Mouse (Mus musculus) cerebellum, adult 11 months (tissue): ENCODE results near the gene Ccr10.
"Not testable (repeated sequence)": the region's sequence is repeated elsewhere in the genome, so short reads cannot be mapped to it uniquely, and the experiment has no call there.

Source experiments
- DNase-seq: peaks from one replicate; pipeline ENCODE4 v3.0.0; 2022

The Ccr10 gene

DNA sequence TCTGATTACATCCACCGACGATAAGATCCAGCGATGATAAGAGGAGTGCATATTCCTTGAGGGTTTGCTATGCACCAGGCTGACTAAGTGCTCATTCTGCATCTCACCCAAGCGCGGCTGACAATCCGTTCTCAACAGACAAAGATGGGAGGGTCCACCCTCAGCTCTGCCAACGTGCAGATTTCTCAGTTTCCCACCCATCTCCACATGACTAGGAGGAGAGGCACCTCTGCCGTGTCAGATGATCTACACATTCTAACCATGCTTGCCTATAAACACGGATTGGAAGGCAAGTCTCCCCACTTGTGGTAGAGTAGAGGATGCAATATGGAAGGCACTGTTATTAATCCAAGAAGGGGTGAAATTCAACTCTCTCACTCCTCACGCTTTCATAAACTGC lies 26.5 kb downstream of the Ccr10 start:
- no peak for DNase-seq

DNA sequence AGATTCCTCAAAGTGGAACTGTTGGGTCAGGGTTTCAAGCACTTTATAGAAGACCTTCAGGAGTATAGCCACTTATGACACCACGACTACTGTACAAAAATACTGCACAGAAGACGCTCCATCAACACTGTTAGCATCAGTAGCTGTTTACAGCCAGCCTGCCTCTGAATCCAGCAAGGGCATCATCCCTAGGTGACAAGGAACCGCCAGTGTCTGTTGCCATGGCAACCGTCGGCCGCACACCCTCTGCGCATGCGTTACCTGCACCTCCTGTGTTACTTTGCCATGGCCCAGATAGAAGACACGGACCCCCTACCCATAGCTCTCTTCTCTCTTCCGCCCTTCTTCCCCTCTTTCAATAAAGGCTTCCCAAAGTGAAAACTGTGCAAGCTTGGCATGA lies 28.9 kb downstream of the Ccr10 start:
- DNase-seq = no peak

DNA sequence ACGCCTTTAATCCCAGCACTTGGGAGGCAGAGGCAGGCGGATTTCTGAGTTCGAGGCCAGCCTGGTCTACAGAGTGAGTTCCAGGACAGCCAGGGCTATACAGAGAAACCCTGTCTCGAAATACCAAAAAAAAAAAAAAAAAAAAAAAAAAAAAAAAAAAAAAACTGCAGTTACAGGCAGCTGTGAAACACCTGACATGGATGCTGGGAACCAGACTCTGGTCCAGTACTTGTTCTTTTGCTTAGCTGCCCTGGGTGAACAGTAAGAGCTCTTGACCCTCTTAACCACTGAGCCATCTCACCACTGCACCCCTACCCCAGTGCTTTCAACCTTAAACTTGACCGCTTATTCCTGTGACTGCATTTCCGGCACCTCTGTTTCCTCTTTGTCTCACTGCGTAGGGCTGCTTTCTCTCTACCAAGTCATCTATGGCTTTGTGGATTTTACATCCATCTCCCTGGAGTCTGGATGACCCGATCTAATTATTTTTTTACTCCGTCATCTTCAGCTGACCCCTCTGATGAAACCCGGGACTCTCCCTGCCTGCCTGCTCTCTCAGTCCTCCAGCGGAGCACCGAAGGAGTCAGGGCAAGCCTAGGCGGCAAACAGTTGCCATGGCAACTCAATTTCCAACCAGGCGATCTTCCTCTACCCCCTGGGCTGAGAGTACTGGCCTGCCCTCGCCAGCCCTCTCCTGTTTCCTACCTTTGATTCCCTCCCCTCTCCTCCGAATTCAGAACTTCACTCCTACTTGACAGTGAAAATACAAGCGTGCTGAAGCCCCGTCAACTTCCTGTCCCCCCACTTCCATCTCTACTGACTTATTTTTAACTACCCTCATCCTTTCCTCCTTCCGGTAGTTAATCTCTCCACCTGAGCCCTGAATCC lies 31.7 kb downstream of the Ccr10 start:
- no peak for DNase-seq

- DNase-seq = no peak
These were observed 32.9 kb downstream of the Ccr10 start for GRCm38 (mm10) chr11:101142215-101142967.

DNA sequence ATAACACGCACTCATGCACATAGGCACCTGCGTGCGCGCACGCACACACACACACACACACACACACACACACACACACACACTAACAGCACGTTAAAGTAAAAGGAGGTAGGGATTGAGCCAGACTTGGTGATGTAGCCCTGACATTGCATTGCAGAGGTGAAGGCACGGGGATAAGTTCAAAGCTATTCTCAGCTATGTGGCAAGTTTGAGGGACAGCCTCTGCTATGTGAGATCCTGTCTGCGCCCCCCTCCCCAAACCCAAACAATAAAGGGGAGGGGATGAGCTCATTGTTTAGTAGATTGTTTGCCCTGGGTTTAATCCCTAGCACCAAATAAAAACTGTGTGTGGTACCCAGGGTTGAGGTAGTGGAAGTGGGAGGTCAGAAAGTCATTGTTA lies 34.2 kb downstream of the Ccr10 start:
- no peak for DNase-seq

GRCm38 (mm10) chr11:101140164-101140819 lies 35.0 kb downstream of the Ccr10 start:
- DNase-seq = no peak

- DNase-seq = no peak
These were observed 36.6 kb downstream of the Ccr10 start for GRCm38 (mm10) chr11:101138536-101139181.

DNA sequence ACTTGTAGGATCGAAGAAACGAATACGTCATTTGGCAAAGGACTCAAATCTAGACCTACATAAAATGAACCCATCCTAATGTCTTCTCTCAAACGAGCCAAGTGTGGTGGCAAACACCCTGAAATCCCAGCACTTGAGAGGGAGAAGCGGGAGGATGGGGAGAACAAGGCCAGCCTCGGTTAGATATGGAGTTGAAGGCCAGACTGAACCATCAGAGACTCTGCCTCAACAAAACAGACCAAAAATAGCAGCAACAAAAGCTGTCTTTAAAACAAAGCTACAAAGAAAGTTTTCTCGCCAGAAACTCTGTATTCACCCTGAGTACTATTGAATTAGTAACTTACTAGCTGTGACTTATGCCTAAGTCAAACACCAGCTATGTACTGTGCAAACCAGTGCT lies 38.2 kb downstream of the Ccr10 start:
- DNase-seq = no peak

DNA sequence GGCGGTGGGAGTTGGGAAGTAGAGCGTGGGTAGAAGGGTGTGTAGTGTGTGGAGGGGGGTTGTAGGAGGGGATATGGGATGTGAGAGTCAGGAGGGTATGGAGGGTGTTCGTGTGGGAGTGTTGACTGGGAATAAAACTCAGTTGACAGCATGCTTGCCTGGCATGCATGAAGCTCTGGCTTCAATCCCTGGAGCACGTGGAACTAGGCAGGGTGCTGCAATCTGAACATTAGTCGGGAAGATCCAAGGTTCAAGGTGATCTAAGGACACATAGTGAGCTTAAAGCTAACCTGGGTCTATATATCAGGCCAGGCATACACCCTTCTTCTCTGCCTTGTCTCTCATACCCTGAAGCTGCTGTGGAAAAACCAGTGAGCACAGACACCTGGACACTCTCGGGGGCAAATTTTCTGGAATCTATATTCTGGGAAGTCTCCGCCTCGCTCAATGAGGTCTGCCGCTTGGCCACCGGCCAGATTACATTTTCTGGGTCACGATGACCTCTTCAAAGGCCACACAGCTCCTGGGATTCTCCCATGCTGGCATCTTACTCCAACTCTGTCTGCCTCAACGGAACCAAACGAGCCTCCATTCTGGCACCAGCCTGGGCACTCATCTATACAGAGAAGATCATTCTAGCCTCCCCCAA lies 40.9 kb downstream of the Ccr10 start:
- no peak for DNase-seq

DNA sequence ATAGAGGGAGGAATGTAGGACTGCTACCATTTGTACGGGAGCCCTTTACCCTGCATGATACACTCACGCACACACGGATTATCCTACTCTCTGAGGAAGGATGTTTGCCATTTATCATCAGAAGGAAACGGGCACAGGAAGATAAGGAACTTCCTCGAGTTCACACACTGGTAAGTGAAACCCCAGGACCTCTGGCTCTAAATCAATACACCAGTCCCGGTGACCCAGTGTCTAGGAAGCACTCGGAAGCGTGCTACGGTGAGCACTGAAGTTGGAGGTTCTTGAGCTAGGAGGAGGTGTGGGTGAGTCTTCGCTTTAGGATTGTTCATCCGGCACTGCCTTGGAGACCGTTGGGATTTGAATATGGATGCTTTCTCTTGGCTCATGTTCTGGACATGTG lies 42.2 kb downstream of the Ccr10 start:
- no peak for DNase-seq

GRCm38 (mm10) chr11:101131701-101132100 lies 43.5 kb downstream of the Ccr10 start:
- DNase-seq = no peak

DNA sequence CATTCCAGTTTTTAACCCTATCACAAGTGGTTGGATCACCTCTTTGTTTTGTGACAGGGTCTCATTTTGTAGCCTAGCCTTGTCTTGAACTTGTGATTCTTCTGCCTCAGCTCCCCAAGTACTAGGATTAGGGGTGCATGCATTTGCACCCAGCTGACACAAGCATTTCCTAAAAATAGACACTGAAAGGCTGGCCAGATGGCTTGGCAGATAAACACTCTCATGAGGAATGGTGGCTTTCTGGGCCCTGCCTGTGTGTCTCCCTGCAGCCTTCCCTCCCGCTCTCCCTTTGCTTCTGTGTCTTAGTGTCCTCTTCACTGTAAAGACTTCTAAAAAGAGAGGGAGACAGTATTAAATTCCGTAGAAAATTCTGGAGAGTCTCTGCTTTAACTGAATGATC lies 44.1 kb downstream of the Ccr10 start:
- peak; percentile 55 for DNase-seq

GRCm38 (mm10) chr11:101130056-101130756 lies 45.0 kb downstream of the Ccr10 start:
- no peak for DNase-seq

- DNase-seq = peak; percentile 76
These were observed 46.2 kb downstream of the Ccr10 start for GRCm38 (mm10) chr11:101128996-101129577.

DNA sequence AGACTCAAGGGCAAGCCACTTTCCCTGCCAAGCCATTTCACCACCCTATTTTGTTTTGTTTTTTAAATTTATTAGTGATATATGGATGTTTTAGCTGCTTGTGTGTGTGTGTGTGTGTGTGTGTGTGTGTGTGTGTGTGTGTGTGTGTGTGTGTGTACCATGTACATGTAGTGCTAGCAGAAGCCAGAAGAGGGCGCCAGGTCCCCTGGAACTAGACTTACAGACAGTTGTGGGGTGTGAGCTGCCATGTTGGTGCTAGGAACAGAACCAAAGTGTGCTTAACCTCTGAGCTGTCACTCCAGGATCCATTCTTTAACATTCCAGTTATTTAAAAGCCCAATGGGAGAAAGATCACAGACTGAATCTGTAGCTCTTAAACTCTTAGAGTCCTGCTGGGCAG lies 48.2 kb downstream of the Ccr10 start:
- no peak for DNase-seq

GRCm38 (mm10) chr11:101125008-101125407 lies 50.2 kb downstream of the Ccr10 start:
- not testable (repeated sequence) for DNase-seq

DNA sequence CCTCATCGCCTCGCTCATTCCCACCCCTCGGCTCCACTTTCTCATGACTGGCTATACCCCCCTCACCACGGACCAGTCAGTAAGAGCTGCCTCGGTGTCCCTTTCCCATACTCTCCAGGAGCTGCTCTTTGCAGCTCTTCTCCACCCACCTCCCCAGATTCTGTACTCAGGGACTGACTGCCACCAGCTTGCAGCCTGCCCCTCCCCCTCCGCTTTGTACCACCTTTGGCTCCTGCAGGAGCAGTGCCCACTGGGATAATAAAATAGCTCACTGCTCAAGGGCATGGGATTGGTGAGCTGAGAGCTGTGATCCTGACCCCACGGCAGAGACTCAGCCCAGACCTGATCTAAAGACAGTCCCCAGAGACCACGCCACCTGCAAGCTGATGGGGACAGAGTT lies 50.7 kb downstream of the Ccr10 start:
- DNase-seq = not testable (repeated sequence)
